Mouse (Mus musculus) kidney, embryonic 14.5 days (tissue): Measurements from ENCODE around the gene Klhl12. TPM values are rescaled to one million over a fixed set of nuclear protein-coding genes. Genes with fewer than 3 reads are reported as not detected.
"Not testable (repeated sequence)": the region's sequence is repeated elsewhere in the genome, so short reads cannot be mapped to it uniquely, and the experiment has no call there.

Experiments
- ATAC-seq: fragments of 200-750 bp; cut with Nextera tagmentation; 2 replicates; pipeline ENCODE4 v1.8.0; 2017; ENCODE audit warnings: moderate number of reproducible peaks, mild to moderate bottlenecking, moderate TSS enrichment, moderate library complexity; ENCODE audit not compliant: low FRiP score, low TSS enrichment
- H3K27ac ChIP-seq: fragments of 300-500 bp; sonication (generic); 2 replicates; pipeline ENCODE4 v1.5.1; 2014; ENCODE audit warnings: low read depth, mild to moderate bottlenecking, low read length, moderate library complexity, mixed read lengths
- H3K27me3 ChIP-seq: fragments of 300-500 bp; sonication (generic); 2 replicates; pipeline ENCODE4 v1.6.1; 2014; ENCODE audit warnings: mild to moderate bottlenecking, low read length; ENCODE audit not compliant: control insufficient read depth, insufficient read depth
- H3K36me3 ChIP-seq: fragments of 300-500 bp; sonication (generic); 2 replicates; pipeline ENCODE4 v1.6.1; 2014; ENCODE audit warnings: low read length, mixed read lengths; ENCODE audit not compliant: control insufficient read depth, insufficient read depth
- H3K4me1 ChIP-seq: fragments of 300-500 bp; sonication (generic); 2 replicates; pipeline ENCODE4 v1.6.1; 2014; ENCODE audit warnings: low read length, mixed read lengths; ENCODE audit not compliant: control insufficient read depth, insufficient read depth
- H3K4me2 ChIP-seq: fragments of 300-500 bp; sonication (generic); replicated peaks from 2 replicates; pipeline ENCODE4 v1.6.1; 2014; ENCODE audit warnings: low read depth, mild to moderate bottlenecking, low read length
- H3K4me3 ChIP-seq: fragments of 300-500 bp; sonication (generic); 2 replicates; pipeline ENCODE4 v1.5.1; 2014; ENCODE audit warnings: mild to moderate bottlenecking, low read length
- H3K9ac ChIP-seq: fragments of 300-500 bp; sonication (generic); 2 replicates; pipeline ENCODE4 v1.6.1; 2014; ENCODE audit warnings: low read depth, mild to moderate bottlenecking, low read length, moderate library complexity
- H3K9me3 ChIP-seq: fragments of 300-500 bp; sonication (generic); 2 replicates; pipeline ENCODE4 v1.6.1; 2016; ENCODE audit warnings: low read length; ENCODE audit not compliant: control insufficient read depth
- WGBS: fragments of 180-500 bp; shearing (Covaris S2); extraction: QIAGEN DNeasy Blood & Tissue Kit; methylation state at CpG from one replicate; pipeline ENCODE4 v1.1.7; 2014; 5-methylcytosine and 5-hydroxymethylcytosine counted together
- polyA plus RNA-seq: library from polyadenylated mRNA; unstranded; fragments of >200 nt; fragmentation: Nextera tagmentation; extraction: Ambion mirVana; gene quantifications from 2 replicates; pipeline ENCODE4 v1.2.1, GENCODE M21; 2014

Klhl12 gene
- polyA plus RNA-seq, 1 experiment from 2014 or later = 27.8 TPM

DNA sequence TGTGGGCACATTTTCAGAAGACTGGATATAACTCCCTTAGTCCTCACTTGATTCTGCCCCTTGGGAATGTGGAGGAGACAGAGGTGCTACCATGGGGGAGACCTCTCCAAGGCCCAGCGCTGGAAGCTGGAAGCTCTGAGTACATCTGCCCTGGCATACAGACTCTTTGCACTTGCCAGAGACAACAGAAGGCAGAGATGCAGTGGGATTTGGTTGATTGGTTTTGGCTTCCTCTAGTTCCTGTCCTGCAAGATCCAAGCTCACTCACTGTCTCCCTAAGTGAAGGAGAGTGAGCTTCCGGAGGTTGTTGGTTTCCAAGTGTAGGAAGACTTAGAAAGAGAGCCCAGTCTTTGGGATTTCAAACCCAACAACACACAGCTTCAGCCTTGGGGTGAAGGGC lies 60.6 kb downstream of the Klhl12 start:
- no peak overlapping the region for H3K9ac ChIP-seq
- ATAC-seq = no peak
- H3K27ac ChIP-seq = peak overlapping the region; percentile 74
- H3K36me3 ChIP-seq = no peaks in the 10 kb centered on the region
- peaks cover 17% of the 10 kb centered on the region; the same call in 1 of the 2 replicates for H3K4me1 ChIP-seq
- H3K27me3 ChIP-seq = peaks cover 6% of the 10 kb centered on the region; the same call in 1 of the 2 replicates
- 59% methylated on average over 2 of the region's 2 CpGs for WGBS
- H3K4me3 ChIP-seq = no peak overlapping the region
- no peaks in the 10 kb centered on the region for H3K9me3 ChIP-seq
- no peak overlapping the region for H3K4me2 ChIP-seq

DNA sequence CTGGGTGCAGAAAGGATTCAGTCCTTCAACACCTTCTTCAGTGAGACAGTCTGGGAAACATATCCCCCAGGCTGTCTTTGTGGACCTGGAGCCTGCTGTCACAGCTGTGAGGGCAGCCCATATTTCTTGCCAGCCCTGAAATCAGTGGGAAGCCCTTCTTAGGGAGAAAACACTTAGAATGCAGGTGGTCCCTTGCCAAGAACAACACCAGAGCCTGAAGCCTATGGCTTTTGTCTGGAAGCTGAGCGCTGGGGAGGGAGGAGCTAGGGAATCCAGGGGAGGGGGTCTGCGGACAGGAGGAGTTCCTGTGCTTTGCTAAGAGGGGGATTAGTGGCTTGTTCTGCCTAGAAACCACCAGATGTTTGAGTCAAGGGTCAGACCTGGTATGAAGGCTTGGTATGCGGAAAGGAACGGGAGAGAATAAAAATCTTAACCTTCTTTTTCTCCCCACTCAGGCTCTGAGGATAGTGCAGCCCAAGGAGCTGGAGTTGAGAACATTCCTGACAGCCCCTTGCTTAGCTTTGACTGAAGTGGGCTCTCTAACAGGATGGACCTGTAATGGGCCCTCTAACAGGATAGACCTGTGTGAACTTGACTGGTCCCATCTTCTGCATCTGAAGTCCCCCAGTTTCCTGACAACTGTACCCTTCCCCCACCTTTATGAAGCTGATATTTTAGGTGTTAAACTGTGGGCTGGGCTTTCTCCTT lies 61.3 kb downstream of the Klhl12 start:
- Histone ChIP-seq H3K27me3 (peaks cover 6% of the 10 kb centered on the region; the same call in 1 of the 2 replicates), H3K4me3 (no peak overlapping the region), H3K4me1 (peaks cover 17% of the 10 kb centered on the region; the same call in 1 of the 2 replicates), H3K9me3 (no peaks in the 10 kb centered on the region), H3K27ac (peak overlapping the region; percentile 74), H3K36me3 (no peaks in the 10 kb centered on the region), H3K9ac (no peak overlapping the region), H3K4me2 (no peak overlapping the region)
- ATAC-seq = peak; percentile 83
- 14% methylated on average over 4 of the region's 4 CpGs for WGBS

DNA sequence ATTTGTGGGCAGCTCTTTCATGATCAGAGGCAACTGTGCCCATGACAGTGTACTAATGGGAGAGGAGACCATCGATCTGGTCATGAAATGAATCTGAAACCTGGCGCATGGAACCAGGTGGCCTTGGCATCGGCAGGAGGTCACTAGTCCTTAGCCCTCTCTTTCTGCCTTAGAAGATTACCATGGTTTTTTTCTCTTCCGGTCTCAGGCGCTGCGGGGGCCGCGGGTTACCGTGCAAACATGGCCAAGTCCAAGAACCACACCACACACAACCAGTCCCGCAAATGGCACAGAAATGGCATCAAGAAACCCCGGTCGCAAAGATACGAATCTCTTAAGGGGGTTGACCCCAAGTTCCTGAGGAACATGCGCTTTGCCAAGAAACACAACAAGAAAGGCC lies 62.5 kb downstream of the Klhl12 start:
- not testable (repeated sequence) for ATAC-seq, H3K9me3 ChIP-seq, H3K27ac ChIP-seq, H3K36me3 ChIP-seq, H3K9ac ChIP-seq, H3K27me3 ChIP-seq, H3K4me3 ChIP-seq, H3K4me2 ChIP-seq
- H3K4me1 ChIP-seq = peaks cover 17% of the 10 kb centered on the region; the same call in 1 of the 2 replicates
- 95% methylated on average over 12 of the region's 14 CpGs for WGBS

DNA sequence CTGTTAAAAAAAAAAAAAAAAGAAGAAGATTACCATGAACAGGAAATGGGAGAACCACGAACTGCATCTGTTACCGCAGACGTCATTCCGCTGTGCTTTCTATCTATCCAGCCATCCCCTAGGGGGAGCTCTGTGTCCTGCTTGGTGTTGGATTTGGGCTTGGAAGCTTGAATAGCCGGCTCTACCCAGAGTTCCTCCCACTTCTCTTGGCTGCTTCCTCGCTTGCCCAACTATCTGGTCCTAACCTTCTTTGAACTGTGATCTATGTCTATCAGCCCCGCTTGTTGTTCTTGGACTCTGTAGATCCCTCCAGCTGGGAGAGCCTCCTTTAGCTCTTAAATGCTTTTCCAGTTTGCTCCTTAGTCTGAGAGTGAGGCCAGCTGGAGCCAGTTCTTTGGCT lies 63.3 kb downstream of the Klhl12 start:
- Histone ChIP-seq H3K4me3 (no peak overlapping the region), H3K9me3 (no peaks in the 10 kb centered on the region), H3K4me1 (peaks cover 15% of the 10 kb centered on the region; the same call in 1 of the 2 replicates), H3K27ac (no peak overlapping the region), H3K36me3 (no peaks in the 10 kb centered on the region), H3K9ac (0 out of 2 replicates have a peak overlapping the region, but pooled peaks have one; percentile 12), H3K27me3 (no peaks in the 10 kb centered on the region), H3K4me2 (no peak overlapping the region)
- ATAC-seq = peak; percentile 73
- WGBS = 6% methylated on average over 7 of the region's 7 CpGs

DNA sequence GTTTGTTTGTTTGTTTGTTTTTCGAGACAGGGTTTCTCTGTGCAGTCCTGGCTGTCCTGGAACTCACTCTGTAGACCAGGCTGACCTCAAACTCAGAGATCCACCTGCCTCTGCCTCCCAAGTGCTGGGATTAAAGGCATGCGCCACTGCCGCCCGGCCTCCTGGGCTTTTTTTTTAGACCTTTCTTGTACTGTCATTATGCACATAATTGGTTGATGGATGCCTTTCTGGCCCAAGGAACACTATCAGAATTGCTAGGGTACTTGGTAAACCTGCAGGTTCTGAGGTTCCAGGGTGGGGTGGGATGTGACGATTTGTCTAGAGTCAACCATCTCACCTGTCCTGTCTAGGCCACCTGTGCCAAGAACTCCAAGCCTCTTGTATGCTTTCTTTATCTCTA lies 63.9 kb downstream of the Klhl12 start:
- H3K9ac ChIP-seq = not testable (repeated sequence)

DNA sequence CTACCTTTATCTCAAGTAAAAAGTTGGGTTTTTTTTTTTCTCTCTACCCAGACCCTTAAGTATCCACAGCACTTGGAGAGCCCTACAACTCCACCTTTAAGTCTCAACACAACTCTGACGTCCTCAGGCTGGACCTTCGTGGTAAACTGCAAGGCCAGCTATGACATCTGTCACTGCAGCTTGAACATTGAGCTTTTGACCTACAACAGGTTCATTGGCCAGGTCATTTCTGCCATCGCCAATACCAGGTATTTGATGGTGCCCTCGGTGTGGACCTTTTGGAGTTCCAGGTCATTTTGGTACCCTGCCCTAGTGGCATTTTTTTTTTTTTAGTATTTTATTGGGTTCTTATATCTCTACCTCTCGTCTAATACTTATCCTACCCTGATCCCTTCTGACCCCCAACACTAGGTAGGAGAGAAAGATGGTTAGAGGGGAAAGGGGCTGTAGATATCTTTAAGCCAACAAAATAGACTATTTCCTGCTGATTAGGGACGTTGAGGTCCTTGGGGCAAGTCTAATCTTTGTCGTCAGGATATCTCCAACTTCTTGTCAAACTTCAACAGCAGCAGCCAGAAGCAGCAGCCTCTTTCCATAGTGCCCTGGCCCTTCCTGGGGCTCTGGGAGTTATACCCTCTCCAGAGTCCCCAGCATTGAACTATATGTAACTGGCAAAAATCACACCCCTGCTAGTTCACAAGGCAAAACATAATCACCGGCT lies 64.8 kb downstream of the Klhl12 start:
- no peak overlapping the region for H3K4me2 ChIP-seq
- no peaks in the 10 kb centered on the region for H3K27me3 ChIP-seq
- peaks cover 8% of the 10 kb centered on the region; the same call in 1 of the 2 replicates for H3K4me1 ChIP-seq
- no peak for ATAC-seq
- H3K27ac ChIP-seq = no peak overlapping the region
- H3K36me3 ChIP-seq = no peaks in the 10 kb centered on the region
- H3K9me3 ChIP-seq = no peaks in the 10 kb centered on the region
- 84% methylated on average over 8 of the region's 8 CpGs for WGBS
- no peak overlapping the region for H3K9ac ChIP-seq
- H3K4me3 ChIP-seq = no peak overlapping the region

More for the DNA sequence above, 63.9 kb downstream of the Klhl12 start:
- WGBS = 94% methylated on average over 5 of the region's 5 CpGs
- not testable (repeated sequence) for H3K4me1 ChIP-seq, ATAC-seq, H3K4me2 ChIP-seq, H3K36me3 ChIP-seq, H3K27me3 ChIP-seq, H3K4me3 ChIP-seq, H3K9me3 ChIP-seq, H3K27ac ChIP-seq

DNA sequence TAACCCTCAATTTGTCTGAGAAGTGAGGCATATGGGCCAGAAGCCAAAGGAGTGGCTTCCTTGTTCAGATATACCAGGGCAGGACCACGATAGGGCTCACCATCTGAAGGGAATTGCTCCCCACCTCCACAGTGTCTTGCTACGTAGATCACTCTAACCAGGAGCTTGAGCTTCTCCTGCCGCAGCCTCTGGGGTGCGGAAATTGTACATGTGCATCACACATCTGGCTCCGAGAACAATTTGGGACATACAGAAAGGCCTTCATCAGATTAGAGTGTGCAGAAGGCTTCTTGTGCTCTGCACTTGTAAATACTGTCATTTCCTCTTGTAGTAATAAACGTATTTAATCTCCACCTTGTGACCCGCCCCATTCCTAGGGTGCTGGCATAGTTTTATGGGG lies 65.8 kb downstream of the Klhl12 start:
- ATAC-seq = no peak
- H3K4me2 ChIP-seq = no peak overlapping the region
- H3K9me3 ChIP-seq = no peaks in the 10 kb centered on the region
- no peak overlapping the region for H3K4me3 ChIP-seq
- no peak overlapping the region for H3K27ac ChIP-seq
- H3K4me1 ChIP-seq = peaks cover 2% of the 10 kb centered on the region; the same call in 1 of the 2 replicates
- no peak overlapping the region for H3K9ac ChIP-seq
- H3K27me3 ChIP-seq = no peaks in the 10 kb centered on the region
- 74% methylated on average over 7 of the region's 7 CpGs for WGBS
- no peaks in the 10 kb centered on the region for H3K36me3 ChIP-seq

DNA sequence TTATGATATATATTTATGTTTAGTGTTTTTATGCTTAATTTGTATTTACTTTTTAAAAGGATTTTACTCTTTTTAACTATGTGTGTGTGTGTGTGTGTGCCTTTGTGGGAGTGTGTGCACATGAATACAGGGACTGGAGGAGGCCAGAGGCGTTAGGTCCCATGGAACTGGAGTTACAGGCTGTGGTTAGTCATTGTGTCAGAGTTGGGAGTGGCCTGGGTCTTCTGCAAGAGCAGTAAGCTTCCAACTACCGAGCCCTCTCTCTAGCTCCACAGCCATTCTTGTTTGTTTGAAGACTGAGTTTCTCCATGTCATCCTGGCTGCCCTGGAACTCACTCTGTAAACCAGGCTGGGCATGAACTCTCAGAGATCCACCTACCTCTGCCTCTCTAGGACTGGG lies 67.0 kb downstream of the Klhl12 start:
- Histone ChIP-seq H3K27me3 (no peaks in the 10 kb centered on the region), H3K9ac (no peak overlapping the region), H3K36me3 (no peaks in the 10 kb centered on the region), H3K4me2 (no peak overlapping the region), H3K27ac (no peak overlapping the region), H3K4me3 (no peak overlapping the region), H3K9me3 (no peaks in the 10 kb centered on the region), H3K4me1 (no peaks in the 10 kb centered on the region)
- no peak for ATAC-seq
- WGBS = 54% methylated on average over 2 of the region's 2 CpGs

DNA sequence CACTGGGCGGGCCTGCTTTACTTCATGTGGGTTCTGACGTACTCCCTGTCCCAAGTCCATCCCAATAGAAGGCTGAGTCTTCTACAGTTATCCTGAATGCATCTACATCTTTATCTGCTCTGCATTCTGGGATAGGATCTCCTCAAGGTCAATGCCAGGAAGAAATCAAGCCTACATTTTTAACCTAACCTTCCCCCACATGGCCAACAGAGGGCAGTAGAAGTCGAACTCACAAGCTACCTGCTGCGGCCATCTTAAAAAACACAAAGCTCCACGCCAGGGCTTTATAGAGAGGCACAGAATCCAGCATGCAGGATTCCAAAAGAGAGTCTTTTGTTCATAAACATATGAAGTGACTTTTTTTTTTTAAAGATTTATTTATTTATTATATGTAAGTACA lies 69.1 kb downstream of the Klhl12 start:
- H3K9ac ChIP-seq = no peak overlapping the region
- 79% methylated on average over 5 of the region's 5 CpGs for WGBS
- H3K4me3 ChIP-seq = no peak overlapping the region
- H3K4me1 ChIP-seq = no peaks in the 10 kb centered on the region
- ATAC-seq = no peak
- no peaks in the 10 kb centered on the region for H3K36me3 ChIP-seq
- H3K9me3 ChIP-seq = no peaks in the 10 kb centered on the region
- no peak overlapping the region for H3K4me2 ChIP-seq
- H3K27ac ChIP-seq = no peak overlapping the region
- H3K27me3 ChIP-seq = no peaks in the 10 kb centered on the region
